Mouse (Mus musculus): ENCODE measurements around the gene Phpt1.

- no peak for TF ChIP-seq TAL1 (IDR thresholded peaks at IDR 0.05; ENCODE audit: low read length)
- no peak for TF ChIP-seq GATA1 (IDR thresholded peaks at IDR 0.05; ENCODE audit: low read length)
These were observed 28.8 kb downstream of the Phpt1 start for GRCm38 (mm10) chr2:25545996-25546810.
